Mouse (Mus musculus): Measurements from ENCODE around the gene Kcmf1. TPM values are rescaled to one million over a fixed set of nuclear protein-coding genes. Genes with fewer than 3 reads are reported as not detected.

The Kcmf1 gene
- polyA plus RNA-seq, 1 experiment from 2014 or later, result 35.1 TPM

DNA sequence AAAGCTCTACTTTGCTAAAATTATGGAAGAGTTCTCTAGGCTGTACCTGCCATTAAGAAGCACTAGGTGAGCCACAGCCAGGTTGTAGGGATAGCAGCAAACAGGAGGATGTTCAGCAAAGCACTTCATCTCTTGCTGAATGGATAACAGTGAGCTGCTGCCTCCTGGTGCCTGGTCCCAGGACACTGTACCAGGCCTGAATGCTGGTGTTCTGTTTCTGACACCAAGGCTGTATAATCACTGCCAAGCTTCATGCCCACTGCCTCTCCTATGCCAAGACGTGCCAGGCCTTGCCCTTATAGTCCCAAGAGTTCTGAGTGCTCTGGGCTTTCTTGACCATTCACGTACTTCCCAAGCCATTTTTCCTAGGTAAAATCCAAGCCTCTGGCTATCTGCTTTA is 8.5 kb downstream of the Kcmf1 start:
- 92% methylated on average over 2 of the region's 2 CpGs for WGBS
- H3K4me1 ChIP-seq (replicated peaks), result peaks cover 18% of the 10 kb centered on the region; the same call in 1 of the 2 replicates
- ATAC-seq (ENCODE audit: low read depth), result no peak
- no peak overlapping the region for H3K9ac ChIP-seq
- no peak overlapping the region for H3K4me2 ChIP-seq
- H3K36me3 ChIP-seq, result no peaks in the 10 kb centered on the region
- H3K27me3 ChIP-seq, result no peaks in the 10 kb centered on the region
- H3K27ac ChIP-seq (replicated peaks), result no peak overlapping the region
- H3K4me3 ChIP-seq, result no peak overlapping the region
- no peaks in the 10 kb centered on the region for H3K9me3 ChIP-seq

DNA sequence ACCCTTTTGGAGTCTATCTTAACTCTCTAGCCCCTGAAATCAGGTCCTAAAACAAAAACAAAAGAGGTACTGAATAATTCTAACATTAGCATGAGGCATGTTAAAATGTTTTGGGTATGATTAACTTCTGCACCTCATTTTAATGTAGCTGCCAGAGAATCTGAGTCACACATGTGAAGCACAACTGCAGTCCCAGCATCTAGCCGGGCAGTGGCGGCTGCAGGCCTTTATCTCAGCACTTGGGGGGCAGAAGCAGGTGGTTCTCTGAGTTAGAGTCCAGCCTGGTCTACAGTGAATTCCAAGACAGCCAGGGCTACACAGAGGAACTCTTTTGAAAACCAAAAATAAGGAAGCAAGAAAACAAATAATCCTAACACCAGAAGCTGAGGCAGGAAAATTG is 11.1 kb downstream of the Kcmf1 start:
- Histone ChIP-seq H3K9me3 (no peaks in the 10 kb centered on the region), H3K27me3 (no peaks in the 10 kb centered on the region), H3K4me2 (no peak overlapping the region), H3K36me3 (no peaks in the 10 kb centered on the region), H3K4me1 (replicated peaks) (peaks cover 23% of the 10 kb centered on the region), H3K27ac (replicated peaks) (no peak overlapping the region), H3K4me3 (no peak overlapping the region), H3K9ac (no peak overlapping the region)
- WGBS, result 86% methylated on average over 2 of the region's 2 CpGs
- ATAC-seq (ENCODE audit: low read depth), result no peak

DNA sequence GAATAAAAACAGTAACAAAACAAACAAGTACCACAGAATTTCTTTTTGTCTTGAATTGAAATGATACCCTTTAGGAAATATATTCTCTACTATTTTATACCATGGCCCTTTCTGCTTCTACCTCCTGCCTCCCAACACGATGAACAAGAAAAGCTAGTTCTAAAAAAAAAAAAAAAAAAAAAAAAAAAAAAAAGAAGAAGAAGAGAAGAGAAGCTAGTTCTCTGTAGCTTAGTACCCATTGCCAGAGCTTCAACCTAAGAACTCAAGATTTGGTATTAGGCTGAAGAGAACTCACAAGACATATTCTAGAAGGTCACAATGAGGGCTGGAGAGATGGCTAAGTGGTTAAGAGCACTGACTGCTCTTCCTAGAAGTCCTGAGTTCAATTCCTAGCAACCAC is 14.5 kb downstream of the Kcmf1 start:
- no peak for ATAC-seq (ENCODE audit: low read depth)
- Histone ChIP-seq H3K9ac (no peak overlapping the region), H3K27me3 (no peaks in the 10 kb centered on the region), H3K27ac (replicated peaks) (no peak overlapping the region), H3K4me3 (no peak overlapping the region), H3K4me2 (no peak overlapping the region), H3K4me1 (replicated peaks) (peaks cover 32% of the 10 kb centered on the region), H3K9me3 (no peaks in the 10 kb centered on the region), H3K36me3 (no peaks in the 10 kb centered on the region)
- 85% methylated on average over 1 of the region's 1 CpGs for WGBS

DNA sequence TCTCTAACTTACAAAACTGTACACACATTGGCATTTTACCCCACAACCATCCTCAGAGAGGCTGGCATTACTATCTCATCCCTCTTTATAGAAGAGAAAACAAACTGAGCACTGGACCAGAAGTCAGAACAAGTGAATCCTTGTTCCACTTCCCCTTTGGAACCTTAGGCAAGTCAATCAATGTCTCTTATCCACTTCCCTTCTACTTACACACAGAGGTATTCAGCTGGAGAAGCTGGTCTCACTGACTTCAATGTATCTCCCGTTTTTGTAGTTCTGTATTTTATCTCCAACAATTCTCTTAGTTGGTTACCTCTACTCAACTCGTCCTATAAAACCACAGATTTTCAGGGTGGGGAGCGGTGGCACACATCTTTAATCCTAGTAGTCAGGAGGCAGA is 15.0 kb downstream of the Kcmf1 start:
- no peak overlapping the region for H3K27ac ChIP-seq (replicated peaks)
- no peaks in the 10 kb centered on the region for H3K9me3 ChIP-seq
- no peaks in the 10 kb centered on the region for H3K36me3 ChIP-seq
- no peak overlapping the region for H3K4me2 ChIP-seq
- no peak for ATAC-seq (ENCODE audit: low read depth)
- WGBS, result 91% methylated on average over 3 of the region's 3 CpGs
- no peak overlapping the region for H3K4me3 ChIP-seq
- H3K9ac ChIP-seq, result no peak overlapping the region
- H3K27me3 ChIP-seq, result no peaks in the 10 kb centered on the region
- peaks cover 28% of the 10 kb centered on the region for H3K4me1 ChIP-seq (replicated peaks)

DNA sequence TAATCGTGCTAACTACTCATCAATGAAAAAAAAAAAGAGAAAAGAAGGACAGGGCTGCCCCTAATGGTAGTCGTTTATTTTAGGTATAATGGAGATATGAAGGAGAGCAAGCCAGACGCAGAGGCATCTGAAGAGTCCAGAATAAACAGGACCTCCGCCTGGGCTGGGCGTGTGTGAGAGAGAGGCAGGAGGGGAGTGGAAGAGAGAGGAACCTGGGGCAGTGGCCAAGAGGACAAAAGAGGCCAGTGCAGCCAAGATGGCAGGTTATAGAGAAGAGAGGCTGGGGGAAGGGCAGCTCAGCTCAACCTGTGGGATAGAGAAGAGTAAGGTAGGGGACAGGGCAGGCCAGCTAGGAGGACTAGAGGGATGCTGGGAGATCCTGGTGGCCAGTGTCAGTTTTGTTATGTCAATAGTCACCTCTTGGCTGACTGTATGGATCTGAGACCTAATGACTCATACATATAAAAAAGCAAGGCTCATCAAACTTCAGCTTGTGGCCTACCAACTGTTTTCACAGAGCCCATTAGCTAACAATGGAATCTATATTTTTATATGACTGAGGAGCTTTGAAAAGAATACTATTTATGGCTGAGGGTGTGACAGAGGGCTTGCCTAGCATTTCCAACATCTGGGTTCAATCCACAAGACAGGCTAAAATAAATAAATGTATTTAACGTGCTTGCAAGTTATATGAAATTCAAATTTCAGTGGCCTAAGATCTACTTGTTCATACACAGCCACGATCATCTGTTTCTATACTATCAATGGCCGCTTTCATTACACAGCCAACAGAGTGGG is 16.9 kb downstream of the Kcmf1 start:
- Histone ChIP-seq H3K9ac (no peak overlapping the region), H3K4me3 (no peak overlapping the region), H3K27ac (replicated peaks) (0 out of 2 replicates have a peak overlapping the region, but pooled peaks have one; percentile 9), H3K4me1 (replicated peaks) (peaks cover 33% of the 10 kb centered on the region), H3K4me2 (no peak overlapping the region), H3K27me3 (no peaks in the 10 kb centered on the region), H3K9me3 (no peaks in the 10 kb centered on the region), H3K36me3 (no peaks in the 10 kb centered on the region)
- WGBS, result 83% methylated on average over 8 of the region's 8 CpGs
- ATAC-seq (ENCODE audit: low read depth), result no peak

DNA sequence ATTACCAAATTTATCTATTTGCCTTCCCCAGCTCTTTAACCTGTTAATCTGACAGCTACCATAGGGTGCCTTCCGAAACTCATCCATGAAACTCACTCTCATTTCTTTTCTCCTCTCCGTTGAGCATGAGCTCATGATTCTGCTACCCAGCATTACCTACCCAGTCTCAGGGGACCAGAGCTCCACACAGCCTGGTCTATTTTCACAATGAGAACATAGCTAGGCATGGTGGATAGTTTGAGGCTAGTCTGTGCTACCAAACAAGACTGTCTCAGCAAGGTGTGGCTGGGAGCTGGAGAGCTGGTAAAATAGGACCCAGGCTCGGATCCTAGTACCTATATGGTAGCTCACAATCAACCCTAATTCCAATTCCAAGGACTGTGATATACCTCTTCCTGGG is 17.6 kb downstream of the Kcmf1 start:
- H3K27ac ChIP-seq (replicated peaks), result no peak overlapping the region
- H3K9me3 ChIP-seq, result 0 out of 2 replicates have a peak, but pooled peaks cover 2% of the 10 kb centered on the region
- H3K4me3 ChIP-seq, result no peak overlapping the region
- no peak overlapping the region for H3K4me2 ChIP-seq
- 92% methylated on average over 3 of the region's 3 CpGs for WGBS
- H3K27me3 ChIP-seq, result no peaks in the 10 kb centered on the region
- peaks cover 33% of the 10 kb centered on the region for H3K4me1 ChIP-seq (replicated peaks)
- H3K9ac ChIP-seq, result no peak overlapping the region
- 0 out of 2 replicates have a peak, but pooled peaks have one; percentile 15 for ATAC-seq (ENCODE audit: low read depth)
- no peaks in the 10 kb centered on the region for H3K36me3 ChIP-seq

DNA sequence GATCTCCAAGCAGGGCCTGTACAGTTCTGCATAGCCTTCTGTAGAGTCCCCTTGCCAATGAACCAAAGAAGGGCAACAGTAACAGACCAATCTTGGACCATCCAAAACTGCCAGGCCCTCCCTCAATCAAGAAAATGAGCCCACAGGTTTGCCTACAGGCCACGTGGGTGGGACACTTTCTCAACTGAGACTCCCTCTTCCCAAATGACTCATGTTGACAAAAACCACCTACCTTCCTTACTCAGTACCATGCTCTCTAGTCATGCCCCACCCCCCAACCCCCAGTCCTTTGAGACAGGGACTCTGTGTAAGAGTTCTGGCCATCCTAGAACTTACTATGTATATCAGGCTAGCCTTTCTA is 18.2 kb downstream of the Kcmf1 start:
- Histone ChIP-seq H3K4me1 (replicated peaks) (peaks cover 33% of the 10 kb centered on the region), H3K9me3 (0 out of 2 replicates have a peak, but pooled peaks cover 2% of the 10 kb centered on the region), H3K27ac (replicated peaks) (no peak overlapping the region), H3K36me3 (no peaks in the 10 kb centered on the region), H3K27me3 (no peaks in the 10 kb centered on the region), H3K9ac (no peak overlapping the region), H3K4me3 (no peak overlapping the region), H3K4me2 (no peak overlapping the region)
- ATAC-seq (ENCODE audit: low read depth), result no peak
- 67% methylated on average over 1 of the region's 1 CpGs for WGBS

DNA sequence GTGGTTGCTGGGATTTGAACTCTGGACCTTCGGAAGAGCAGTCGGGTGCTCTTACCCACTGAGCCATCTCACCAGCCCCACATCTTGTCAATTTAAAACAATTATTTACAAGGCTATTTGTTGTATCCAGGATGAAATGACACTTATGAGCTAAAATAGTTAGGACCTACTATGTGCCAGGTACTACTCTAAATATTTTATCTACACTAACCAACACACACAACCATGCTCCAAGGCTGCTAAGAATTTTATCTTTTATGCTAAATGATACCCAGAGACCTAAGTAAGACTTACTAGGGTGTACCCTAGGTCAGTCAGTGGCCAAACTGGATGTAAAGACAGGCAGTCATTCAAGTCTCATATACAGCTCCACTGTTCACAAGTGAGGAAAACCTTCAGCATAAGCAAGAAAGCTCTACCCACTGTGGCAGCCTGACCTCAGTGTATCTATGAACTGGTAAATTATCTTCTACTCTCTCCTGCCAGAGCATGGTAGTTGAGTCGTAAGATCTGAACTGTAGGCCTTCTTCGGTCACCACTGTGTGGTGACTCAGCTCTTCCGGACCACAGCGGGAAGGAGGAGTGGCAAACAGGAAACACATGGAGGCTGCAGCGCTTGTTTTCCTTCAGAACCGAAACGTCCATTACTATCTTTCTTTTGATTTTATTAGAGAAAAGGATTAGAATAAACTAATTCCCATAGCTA is 18.7 kb downstream of the Kcmf1 start:
- H3K9me3 ChIP-seq, result 0 out of 2 replicates have a peak, but pooled peaks cover 2% of the 10 kb centered on the region
- no peak overlapping the region for H3K9ac ChIP-seq
- peaks cover 33% of the 10 kb centered on the region for H3K4me1 ChIP-seq (replicated peaks)
- no peaks in the 10 kb centered on the region for H3K36me3 ChIP-seq
- H3K4me3 ChIP-seq, result no peak overlapping the region
- no peak overlapping the region for H3K4me2 ChIP-seq
- H3K27me3 ChIP-seq, result no peaks in the 10 kb centered on the region
- no peak for ATAC-seq (ENCODE audit: low read depth)
- no peak overlapping the region for H3K27ac ChIP-seq (replicated peaks)
- 89% methylated on average over 9 of the region's 9 CpGs for WGBS

DNA sequence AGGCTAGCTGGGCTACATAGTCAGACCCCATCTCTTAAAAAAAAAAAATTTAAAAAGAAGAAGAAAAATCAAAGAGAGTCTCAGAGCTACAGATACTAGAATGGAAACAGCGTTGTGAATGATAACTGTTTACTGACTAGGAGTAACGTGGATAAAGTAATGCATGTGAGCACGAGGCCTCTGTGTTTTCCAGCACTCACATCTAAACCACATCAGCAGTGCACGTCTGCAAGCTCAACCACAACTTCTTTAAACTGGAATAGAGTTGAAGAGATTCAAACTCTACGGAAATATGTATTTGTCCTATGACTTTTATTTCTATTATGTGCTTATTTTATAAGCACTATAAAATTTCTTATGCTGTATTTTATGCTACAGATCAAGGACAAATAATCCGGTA is 23.1 kb downstream of the Kcmf1 start:
- Histone ChIP-seq H3K27me3 (no peaks in the 10 kb centered on the region), H3K9ac (no peak overlapping the region), H3K4me2 (no peak overlapping the region), H3K4me1 (replicated peaks) (peaks cover 20% of the 10 kb centered on the region), H3K27ac (replicated peaks) (no peak overlapping the region), H3K4me3 (no peak overlapping the region), H3K36me3 (no peaks in the 10 kb centered on the region), H3K9me3 (0 out of 2 replicates have a peak, but pooled peaks cover 2% of the 10 kb centered on the region)
- WGBS, result 93% methylated on average over 6 of the region's 6 CpGs
- ATAC-seq (ENCODE audit: low read depth), result no peak

DNA sequence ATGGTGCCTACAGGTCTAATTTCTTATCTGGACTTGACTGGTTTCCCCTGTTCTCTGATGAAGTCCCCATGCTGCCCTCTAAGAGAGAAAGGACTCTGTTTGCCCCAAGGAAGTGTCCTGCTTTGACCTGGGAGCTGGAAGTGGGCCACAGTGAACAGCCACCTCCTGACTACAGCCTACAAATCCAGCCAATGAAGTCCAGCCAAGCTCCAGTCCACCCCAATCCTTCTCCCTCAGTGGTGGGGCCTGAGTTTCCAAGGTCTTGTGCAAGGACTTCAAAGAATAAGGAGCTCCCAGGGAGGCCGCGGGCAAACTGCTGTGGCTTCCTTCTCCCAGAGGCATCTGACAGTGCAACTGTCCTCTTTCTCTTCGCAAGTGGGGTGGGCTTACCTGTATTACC is 26.4 kb downstream of the Kcmf1 start:
- Histone ChIP-seq H3K27ac (replicated peaks) (no peak overlapping the region), H3K36me3 (no peaks in the 10 kb centered on the region), H3K4me2 (no peak overlapping the region), H3K9me3 (0 out of 2 replicates have a peak, but pooled peaks cover 2% of the 10 kb centered on the region), H3K4me1 (replicated peaks) (peaks cover 37% of the 10 kb centered on the region), H3K27me3 (no peaks in the 10 kb centered on the region), H3K4me3 (no peak overlapping the region), H3K9ac (no peak overlapping the region)
- 93% methylated on average over 3 of the region's 3 CpGs for WGBS
- no peak for ATAC-seq (ENCODE audit: low read depth)

DNA sequence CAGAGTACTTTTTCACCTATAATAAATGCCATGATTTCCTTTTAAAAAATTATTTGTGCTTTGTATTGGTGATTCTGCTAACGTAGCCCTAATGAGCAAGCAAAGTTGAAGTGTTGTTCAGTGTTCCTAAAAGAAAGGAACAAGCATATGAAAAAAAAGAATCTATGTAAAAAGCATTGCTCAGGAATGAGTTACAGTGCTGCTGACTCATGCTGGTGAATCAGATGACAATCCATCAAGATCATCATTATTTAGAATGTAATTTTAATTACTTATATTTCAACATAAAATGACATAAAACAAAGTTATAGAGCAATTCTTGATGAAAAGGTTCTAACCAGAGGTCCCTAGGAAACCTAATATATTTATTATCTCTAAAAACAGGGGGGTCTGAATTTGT is 27.5 kb downstream of the Kcmf1 start:
- Histone ChIP-seq H3K4me1 (replicated peaks) (peaks cover 37% of the 10 kb centered on the region), H3K27ac (replicated peaks) (no peak overlapping the region), H3K9ac (no peak overlapping the region), H3K27me3 (no peaks in the 10 kb centered on the region), H3K4me3 (no peak overlapping the region), H3K36me3 (no peaks in the 10 kb centered on the region), H3K9me3 (no peaks in the 10 kb centered on the region), H3K4me2 (no peak overlapping the region)
- 93% methylated on average over 1 of the region's 1 CpGs for WGBS
- no peak for ATAC-seq (ENCODE audit: low read depth)

DNA sequence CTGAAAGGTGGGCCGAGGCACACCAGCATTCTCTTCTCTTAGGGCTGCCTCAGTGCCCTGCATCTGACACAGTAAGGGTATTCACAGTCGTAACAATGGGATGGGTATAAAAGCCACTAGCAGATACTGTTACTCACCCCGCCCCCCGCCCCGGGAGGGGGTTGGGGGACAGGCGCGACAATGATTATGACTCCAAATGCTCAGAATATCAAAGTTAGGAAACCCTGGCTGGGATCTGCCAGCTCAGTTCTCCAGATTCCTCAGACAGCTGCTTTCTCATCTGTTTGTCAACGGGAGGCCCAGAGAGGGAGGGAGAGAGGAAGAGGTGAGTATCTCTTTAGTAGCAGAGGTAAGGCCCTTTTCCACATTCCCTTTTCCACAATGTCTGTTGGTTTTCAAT is 30.2 kb downstream of the Kcmf1 start:
- ATAC-seq (ENCODE audit: low read depth), result no peak
- H3K36me3 ChIP-seq, result no peaks in the 10 kb centered on the region
- H3K9me3 ChIP-seq, result no peaks in the 10 kb centered on the region
- no peak overlapping the region for H3K4me2 ChIP-seq
- H3K9ac ChIP-seq, result no peak overlapping the region
- 0 out of 2 replicates have a peak overlapping the region, but pooled peaks have one; percentile 1 for H3K27ac ChIP-seq (replicated peaks)
- no peak overlapping the region for H3K4me3 ChIP-seq
- peaks cover 43% of the 10 kb centered on the region for H3K4me1 ChIP-seq (replicated peaks)
- WGBS, result 37% methylated on average over 8 of the region's 8 CpGs
- no peaks in the 10 kb centered on the region for H3K27me3 ChIP-seq
